Mouse (Mus musculus): ENCODE measurements around the gene Klk7.

GRCm38 (mm10) chr7:43770701-43771100, 40.4 kb upstream of the Klk7 start:
- no peak for TF ChIP-seq POLR2A (IDR thresholded peaks at IDR 0.05; ENCODE audit: extremely low read depth, insufficient read depth, low read length)
- TF ChIP-seq CTCF (IDR thresholded peaks at IDR 0.05; ENCODE audit: extremely low read depth, insufficient read depth, low read length), result no peak

Data from cortical plate, adult 2 months (tissue).